33 mouse cellular contexts compared by ENCODE assay signal in genomic region chr5:88491111-88491510, GRCm38 (mm10). TPM values are rescaled to one million over a fixed set of nuclear protein-coding genes. Genes with fewer than 3 reads are reported as not detected.
"Had no signal": no experiment of that assay in that cellular context is flagged by ENCODE, and none has a peak within 500 bp of the region (broad histone marks: within the 10 kb centered on the region; RNA-seq: fewer than 3 reads in every experiment).

No protein-coding gene starts in this region.

- H3K9me3 ChIP-seq: heart, embryonic 13.5 days; heart, embryonic 15.5 days; hindbrain, embryonic 15.5 days; kidney, embryonic 15.5 days; limb, embryonic 13.5 days; limb, embryonic 15.5 days; liver, embryonic 12.5 days had no signal

- H3K4me3 ChIP-seq: heart, adult 2 months; heart, embryonic 13.5 days; heart, embryonic 15.5 days; hindbrain, embryonic 15.5 days; kidney, embryonic 15.5 days; limb, embryonic 13.5 days; limb, embryonic 15.5 days; liver, embryonic 12.5 days had no signal

- H3K9ac ChIP-seq: heart, embryonic 13.5 days; heart, embryonic 15.5 days; hindbrain, embryonic 15.5 days; kidney, embryonic 15.5 days; limb, embryonic 13.5 days; limb, embryonic 15.5 days; liver, embryonic 12.5 days; liver, embryonic 14.5 days had no signal

- H3K4me1 ChIP-seq: heart, embryonic 13.5 days; heart, embryonic 15.5 days; hindbrain, embryonic 15.5 days; kidney, embryonic 15.5 days; limb, embryonic 13.5 days; limb, embryonic 15.5 days; liver, embryonic 12.5 days had no signal

- H3K27ac ChIP-seq: heart, adult 2 months; heart, embryonic 13.5 days; heart, embryonic 15.5 days; hindbrain, embryonic 15.5 days; hindbrain, postnatal 0 days; kidney, embryonic 15.5 days; kidney, postnatal 0 days; limb, embryonic 13.5 days; limb, embryonic 15.5 days; liver, embryonic 12.5 days; liver, embryonic 14.5 days had no signal

- ATAC-seq: hindbrain, postnatal 0 days; intestine, embryonic 16.5 days; liver, embryonic 12.5 days had no signal

- H3K36me3 ChIP-seq: heart, embryonic 13.5 days; heart, embryonic 15.5 days; hindbrain, embryonic 15.5 days; kidney, embryonic 15.5 days; limb, embryonic 13.5 days; limb, embryonic 15.5 days; liver, embryonic 12.5 days had no signal

- H3K4me2 ChIP-seq: heart, embryonic 11.5 days; heart, embryonic 13.5 days; heart, embryonic 15.5 days; hindbrain, embryonic 15.5 days; kidney, embryonic 15.5 days; limb, embryonic 13.5 days; limb, embryonic 15.5 days; liver, embryonic 12.5 days had no signal

- DNase-seq: gastrocnemius, postnatal 14 days; gastrocnemius, postnatal 36 days; heart, adult 11 months; heart, adult 2 months; heart, postnatal 14 days; heart, postnatal 36 days; kidney, adult 11 months; kidney, adult 2 months; kidney, adult 9 months; kidney, postnatal 14 days; kidney, postnatal 36 days; layer of hippocampus, adult 9-11 months; layer of hippocampus, postnatal 36 days; left cerebral cortex, postnatal 4 days had no signal

- H3K27me3 ChIP-seq: heart, embryonic 13.5 days; heart, embryonic 15.5 days; hindbrain, embryonic 15.5 days; kidney, embryonic 15.5 days; limb, embryonic 13.5 days; limb, embryonic 15.5 days; liver, embryonic 12.5 days had no signal

RNA-seq across cellular contexts. Expression of gene Enam, which starts 3.3 kb away (rescaled TPM):
- polyA plus RNA-seq: gonadal fat pad, adult 2 months; heart, adult 2 months; heart, embryonic 11.5 days; heart, embryonic 13.5 days; heart, postnatal 0 days; hindbrain, embryonic 11.5 days; hindbrain, embryonic 15.5 days; hindbrain, postnatal 0 days; intestine, embryonic 14.5 days; intestine, embryonic 16.5 days; kidney, adult 2 months; kidney, embryonic 15.5 days; kidney, postnatal 0 days; large intestine, adult 2 months; liver, adult 2 months; liver, embryonic 12.5 days; liver, embryonic 14.5 days; liver, embryonic 16.5 days had no signal

RNA-seq across cellular contexts. Expression of gene Ambn, which starts 35.3 kb away (rescaled TPM):
- polyA plus RNA-seq: gonadal fat pad, adult 2 months; heart, adult 2 months; heart, embryonic 11.5 days; heart, embryonic 13.5 days; heart, embryonic 15.5 days; heart, postnatal 0 days; hindbrain, embryonic 11.5 days; hindbrain, embryonic 15.5 days; intestine, embryonic 14.5 days; intestine, embryonic 16.5 days; kidney, adult 2 months; kidney, postnatal 0 days; large intestine, adult 2 months; liver, adult 2 months; liver, embryonic 12.5 days; liver, embryonic 14.5 days; liver, embryonic 16.5 days had no signal

RNA-seq across cellular contexts. Expression of gene Jchain, which starts 36.6 kb away (rescaled TPM):
- polyA plus RNA-seq: heart, embryonic 11.5 days; hindbrain, embryonic 11.5 days; intestine, embryonic 14.5 days; kidney, embryonic 15.5 days; limb, embryonic 13.5 days had no signal
